Mouse (Mus musculus) testis, postnatal 10 days (tissue): ENCODE results near the gene Rad23a.
A peak's percentile ranks its signal among the peaks of the same experiment; 100 is the strongest.

ENCODE experiments used
- DNase-seq: peaks from one replicate; pipeline ENCODE4 v3.0.0; 2021; ENCODE audit warnings: low spot score

The Rad23a gene

GRCm38 (mm10) chr8:84787523-84788302, 52.8 kb downstream of the Rad23a start:
- DNase-seq = no peak

GRCm38 (mm10) chr8:84786801-84787467, 53.5 kb downstream of the Rad23a start:
- DNase-seq = no peak

- DNase-seq = peak; percentile 79
Observed at GRCm38 (mm10) chr8:84785756-84786677, 54.4 kb downstream of the Rad23a start.

GRCm38 (mm10) chr8:84785506-84785755, 55.0 kb downstream of the Rad23a start:
- no peak for DNase-seq

- no peak for DNase-seq
Observed at GRCm38 (mm10) chr8:84784681-84785505, 55.6 kb downstream of the Rad23a start.
